Mouse (Mus musculus) liver, embryonic 13.5 days (tissue): Measurements from ENCODE around the gene Jmjd7. TPM values are rescaled to one million over a fixed set of nuclear protein-coding genes. Genes with fewer than 3 reads are reported as not detected.

ENCODE experiments used
- ATAC-seq: fragments of 200-750 bp; cut with Nextera tagmentation; 2 replicates; pipeline ENCODE4 v1.8.0; 2017; ENCODE audit warnings: low read depth, mild to moderate bottlenecking, moderate number of reproducible peaks, moderate library complexity
- DNase-seq: peaks from one replicate; pipeline ENCODE4 v3.0.0; 2022
- H3K27ac ChIP-seq: fragments of 300-500 bp; sonication (generic); 2 replicates; pipeline ENCODE4 v1.5.1; 2015; ENCODE audit warnings: moderate library complexity, mild to moderate bottlenecking, inconsistent platforms
- H3K27me3 ChIP-seq: fragments of 300-500 bp; sonication (generic); 2 replicates; pipeline ENCODE4 v1.6.1; 2015; ENCODE audit warnings: mild to moderate bottlenecking, inconsistent platforms
- H3K36me3 ChIP-seq: fragments of 300-500 bp; sonication (generic); 2 replicates; pipeline ENCODE4 v1.6.1; 2015; ENCODE audit warnings: mild to moderate bottlenecking, inconsistent platforms
- H3K4me1 ChIP-seq: fragments of 300-500 bp; sonication (generic); replicated peaks from 2 replicates; pipeline ENCODE4 v1.6.1; 2015; ENCODE audit warnings: inconsistent platforms
- H3K4me2 ChIP-seq: fragments of 300-500 bp; sonication (generic); 2 replicates; pipeline ENCODE4 v1.6.1; 2015; ENCODE audit warnings: inconsistent platforms, mild to moderate bottlenecking, moderate library complexity
- H3K4me3 ChIP-seq: fragments of 300-500 bp; sonication (generic); replicated peaks from 2 replicates; pipeline ENCODE4 v1.5.1; 2015; ENCODE audit warnings: mild to moderate bottlenecking, inconsistent platforms
- H3K9ac ChIP-seq: fragments of 300-500 bp; sonication (generic); 2 replicates; pipeline ENCODE4 v1.6.1; 2015; ENCODE audit warnings: mild to moderate bottlenecking, inconsistent platforms
- H3K9me3 ChIP-seq: fragments of 300-500 bp; sonication (generic); replicated peaks from 2 replicates; pipeline ENCODE4 v1.6.1; 2016; ENCODE audit warnings: inconsistent platforms
- WGBS: fragments of 180-500 bp; shearing (Covaris S2); methylation state at CpG from one replicate; pipeline ENCODE4 v1.1.7; 2015; ENCODE audit not compliant: insufficient replicate concordance; 5-methylcytosine and 5-hydroxymethylcytosine counted together
- polyA plus RNA-seq: library from polyadenylated mRNA; unstranded; fragments of >200 nt; fragmentation: Nextera tagmentation; extraction: Ambion mirVana; gene quantifications from 2 replicates; pipeline ENCODE4 v1.2.1, GENCODE M21; 2015

Jmjd7 gene
- polyA plus RNA-seq, 1 experiment from 2014 or later = 8.2 TPM

DNA sequence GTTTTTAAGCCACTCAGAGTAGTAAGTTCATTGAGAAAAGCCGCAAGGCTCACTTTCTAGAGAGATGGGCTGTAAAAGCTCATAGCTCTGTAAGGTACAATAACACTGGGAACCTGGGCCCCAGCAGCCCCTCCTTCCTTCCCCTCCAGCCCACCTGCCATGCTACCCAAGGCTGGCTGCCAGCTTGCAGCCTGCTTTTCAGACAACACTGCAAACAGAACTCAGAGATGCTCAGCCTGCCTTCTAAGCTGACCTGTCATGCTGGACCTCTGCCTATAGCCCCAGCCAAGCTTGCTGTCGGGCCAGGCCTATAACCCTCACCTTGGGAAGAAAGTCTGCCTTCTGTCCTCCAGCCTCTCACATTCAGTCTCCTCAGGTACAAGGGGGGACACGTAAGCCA, 17.4 kb downstream of the Jmjd7 start:
- no peak overlapping the region for H3K4me3 ChIP-seq
- peaks cover 4% of the 10 kb centered on the region; the same call in 1 of the 2 replicates for H3K27me3 ChIP-seq
- ATAC-seq (no peak), DNase-seq (no peak)
- whole genome bisulfite sequencing = 72% methylated on average over 3 of the region's 3 CpGs
- no peak overlapping the region for H3K27ac ChIP-seq
- peak overlapping the region; percentile 13; the same call in 1 of the 2 replicates for H3K9ac ChIP-seq
- H3K4me1 ChIP-seq = peaks cover 6% of the 10 kb centered on the region; the same call in 1 of the 2 replicates
- no peak overlapping the region for H3K4me2 ChIP-seq
- peaks cover 24% of the 10 kb centered on the region for H3K36me3 ChIP-seq
- no peaks in the 10 kb centered on the region for H3K9me3 ChIP-seq

DNA sequence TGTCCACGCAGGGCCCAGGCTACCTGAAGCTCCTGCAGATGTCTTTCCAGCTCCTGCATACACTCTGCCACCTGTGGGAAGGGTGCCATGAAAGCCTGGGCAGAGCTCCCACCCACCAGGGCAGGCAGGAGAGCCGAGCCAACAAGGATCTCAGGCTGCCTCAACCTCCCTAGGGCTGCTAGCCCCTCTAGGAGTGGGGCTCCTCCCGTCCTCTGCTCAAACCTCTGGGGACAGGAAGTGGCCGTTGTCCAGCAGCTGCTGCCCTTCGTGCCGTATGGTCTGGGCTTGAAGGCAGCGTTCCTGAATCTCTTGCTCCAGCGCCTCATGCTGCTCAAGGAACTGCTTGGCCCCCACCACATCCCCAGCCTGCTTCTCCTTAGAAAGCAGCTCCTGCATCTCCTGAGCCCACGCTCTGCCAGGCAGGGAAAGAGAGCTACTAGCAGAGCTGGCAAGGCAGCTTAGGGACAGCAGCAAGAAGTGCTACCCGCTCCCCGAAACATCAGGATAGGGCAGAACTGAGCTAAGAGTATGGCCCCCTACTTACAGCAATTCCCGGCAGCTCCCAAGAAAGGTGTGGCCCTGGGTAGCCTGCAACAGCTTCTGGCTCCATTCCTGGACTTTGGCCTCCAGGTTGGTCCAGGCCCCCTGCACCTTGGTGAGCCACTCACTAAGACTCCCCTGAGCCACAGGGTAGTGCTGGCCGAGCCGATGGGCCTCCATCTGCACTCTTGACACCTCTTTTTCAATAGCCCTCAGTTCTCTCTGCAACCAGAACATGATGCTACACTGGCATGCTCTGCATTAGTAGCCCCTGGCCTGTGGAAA, 19.4 kb downstream of the Jmjd7 start:
- H3K9me3 ChIP-seq = no peaks in the 10 kb centered on the region
- peaks cover 4% of the 10 kb centered on the region for H3K36me3 ChIP-seq
- DNase-seq (no peak), ATAC-seq (no peak)
- H3K27me3 ChIP-seq = peaks cover 4% of the 10 kb centered on the region; the same call in 1 of the 2 replicates
- 57% methylated on average over 14 of the region's 14 CpGs for WGBS
- no peak overlapping the region for H3K9ac ChIP-seq
- H3K4me2 ChIP-seq = no peak overlapping the region
- H3K27ac ChIP-seq = no peak overlapping the region
- H3K4me1 ChIP-seq = peaks cover 6% of the 10 kb centered on the region; the same call in 1 of the 2 replicates
- H3K4me3 ChIP-seq = no peak overlapping the region

DNA sequence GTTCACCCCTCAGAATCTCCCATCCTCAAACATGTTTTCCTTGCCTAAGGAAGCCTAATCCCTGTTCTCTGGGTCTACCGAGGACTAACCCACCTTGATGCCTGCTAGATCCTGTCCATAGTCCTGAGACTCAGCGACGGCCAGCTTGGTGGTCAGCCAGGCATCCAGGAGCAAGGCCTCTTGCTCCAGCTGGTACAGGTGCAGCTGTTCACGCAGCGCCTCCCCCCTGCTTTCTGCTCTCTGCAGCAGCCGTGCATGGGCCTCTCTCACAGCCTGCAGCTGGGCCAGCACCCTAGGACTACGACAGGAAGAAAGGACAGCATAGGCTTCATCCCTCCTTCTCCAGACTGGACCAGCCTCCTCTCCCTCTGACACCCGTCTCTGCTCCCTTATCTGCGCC, 20.9 kb downstream of the Jmjd7 start:
- H3K9me3 ChIP-seq = no peaks in the 10 kb centered on the region
- WGBS = 65% methylated on average over 9 of the region's 9 CpGs
- DNase-seq (no peak), ATAC-seq (no peak)
- no peaks in the 10 kb centered on the region for H3K36me3 ChIP-seq
- H3K4me3 ChIP-seq = no peak overlapping the region
- no peak overlapping the region for H3K27ac ChIP-seq
- H3K9ac ChIP-seq = no peak overlapping the region
- H3K4me2 ChIP-seq = no peak overlapping the region
- H3K27me3 ChIP-seq = peaks cover 4% of the 10 kb centered on the region; the same call in 1 of the 2 replicates
- H3K4me1 ChIP-seq = peaks cover 6% of the 10 kb centered on the region; the same call in 1 of the 2 replicates

DNA sequence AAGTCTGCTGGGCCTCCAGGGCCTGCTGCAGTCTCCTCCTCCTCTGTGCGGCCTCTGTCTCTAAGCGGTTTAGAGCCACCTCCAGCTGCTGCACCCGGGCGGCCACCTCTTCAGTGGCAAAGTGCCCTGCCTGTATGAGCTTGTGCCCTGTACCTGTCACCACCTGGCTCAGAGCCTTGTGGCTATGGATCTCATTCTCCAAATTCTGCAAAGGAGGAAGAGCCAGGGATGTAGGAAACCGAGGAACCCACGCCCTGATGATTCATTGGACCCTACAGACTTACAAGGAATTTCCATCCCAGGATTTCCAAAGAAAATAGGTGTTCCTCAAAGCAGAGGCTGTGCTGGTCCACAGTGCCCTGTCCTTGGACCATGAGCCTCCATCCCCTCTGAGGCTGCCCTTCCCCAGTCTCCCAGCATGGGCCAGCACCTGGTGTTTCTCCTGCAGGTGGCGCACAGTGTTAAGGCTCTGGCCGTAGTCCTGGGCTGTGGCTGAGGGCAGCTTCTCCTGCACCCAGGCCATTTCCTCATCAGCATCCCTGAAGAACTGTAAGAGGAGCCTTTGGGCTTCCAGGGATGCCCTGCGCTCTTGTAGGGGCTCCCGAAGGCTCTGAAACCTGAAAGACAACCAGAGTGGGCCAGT, 22.5 kb downstream of the Jmjd7 start:
- Histone ChIP-seq H3K9me3 (no peaks in the 10 kb centered on the region), H3K36me3 (no peaks in the 10 kb centered on the region), H3K4me1 (no peaks in the 10 kb centered on the region), H3K27me3 (peaks cover 4% of the 10 kb centered on the region; the same call in 1 of the 2 replicates), H3K4me3 (no peak overlapping the region), H3K27ac (no peak overlapping the region), H3K4me2 (no peak overlapping the region), H3K9ac (no peak overlapping the region)
- ATAC-seq (no peak), DNase-seq (no peak)
- 55% methylated on average over 10 of the region's 10 CpGs for WGBS

DNA sequence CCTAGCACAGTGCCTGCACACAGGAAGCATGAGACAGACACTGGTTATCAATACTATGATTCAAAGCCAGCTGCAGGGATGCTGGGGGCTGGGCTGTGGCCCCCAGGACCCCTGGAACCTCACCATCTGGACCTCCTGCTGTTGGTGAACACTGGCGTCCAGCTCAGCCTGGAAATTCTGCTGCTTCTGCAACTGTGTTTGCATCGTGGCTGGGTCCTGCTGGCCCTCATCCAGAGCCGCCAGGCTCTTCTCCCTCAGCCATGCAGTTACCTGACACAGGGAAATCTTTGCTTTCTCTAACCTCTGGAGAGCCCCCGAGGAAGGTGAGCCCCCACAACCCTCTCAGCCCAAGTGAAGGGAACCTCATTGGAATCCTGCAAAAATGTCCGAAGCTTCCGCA, 24.1 kb downstream of the Jmjd7 start:
- H3K27me3 ChIP-seq = peaks cover 4% of the 10 kb centered on the region; the same call in 1 of the 2 replicates
- no peak for ATAC-seq
- no peak for DNase-seq
- H3K27ac ChIP-seq = no peak overlapping the region
- 56% methylated on average over 6 of the region's 6 CpGs for WGBS
- no peak overlapping the region for H3K4me3 ChIP-seq
- H3K9me3 ChIP-seq = no peaks in the 10 kb centered on the region
- H3K4me1 ChIP-seq = no peaks in the 10 kb centered on the region
- H3K9ac ChIP-seq = no peak overlapping the region
- H3K36me3 ChIP-seq = no peaks in the 10 kb centered on the region
- no peak overlapping the region for H3K4me2 ChIP-seq

DNA sequence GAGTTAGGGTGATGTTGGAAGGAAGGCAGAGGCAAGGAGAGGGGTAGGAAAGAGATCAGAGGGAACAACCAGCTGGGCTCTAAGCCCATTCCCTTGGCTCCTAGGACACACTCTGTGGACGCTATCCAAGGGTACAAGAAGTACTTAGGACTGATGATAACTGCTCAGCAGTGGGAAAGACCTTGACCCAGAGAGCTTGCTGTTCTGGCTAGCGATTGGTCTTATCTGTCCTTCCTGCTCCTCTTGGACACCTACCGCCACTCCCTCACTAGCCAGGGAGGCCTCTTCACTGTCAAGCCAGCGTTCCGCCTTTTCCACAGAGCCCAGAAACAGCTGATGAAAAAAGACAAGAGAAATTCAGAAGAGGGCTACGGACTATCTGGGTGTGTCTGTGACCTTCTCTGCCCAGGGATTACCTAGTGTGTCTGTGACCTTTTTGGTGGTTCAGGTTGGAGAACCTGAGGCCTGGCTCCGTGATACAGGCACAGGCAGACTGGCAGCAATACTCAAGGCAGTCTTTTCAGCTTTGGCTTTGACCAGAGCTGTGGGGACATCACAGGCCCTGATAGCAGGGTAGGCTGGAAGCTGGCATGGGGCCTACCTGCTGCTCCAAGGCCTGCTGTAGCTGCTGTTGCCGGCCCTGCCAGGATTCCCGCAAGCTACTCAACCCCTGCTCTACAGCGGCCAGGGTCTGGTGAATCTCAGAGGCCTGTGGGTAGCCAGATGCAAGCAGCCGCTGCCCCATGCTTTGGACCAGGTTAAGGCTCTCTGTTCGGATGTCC, 27.7 kb downstream of the Jmjd7 start:
- Histone ChIP-seq H3K9ac (no peak overlapping the region), H3K9me3 (no peaks in the 10 kb centered on the region), H3K4me3 (no peak overlapping the region), H3K4me2 (no peak overlapping the region), H3K4me1 (no peaks in the 10 kb centered on the region), H3K27me3 (peaks cover 4% of the 10 kb centered on the region; the same call in 1 of the 2 replicates), H3K27ac (no peak overlapping the region), H3K36me3 (no peaks in the 10 kb centered on the region)
- no peak for ATAC-seq
- WGBS = 71% methylated on average over 12 of the region's 12 CpGs
- DNase-seq = no peak

DNA sequence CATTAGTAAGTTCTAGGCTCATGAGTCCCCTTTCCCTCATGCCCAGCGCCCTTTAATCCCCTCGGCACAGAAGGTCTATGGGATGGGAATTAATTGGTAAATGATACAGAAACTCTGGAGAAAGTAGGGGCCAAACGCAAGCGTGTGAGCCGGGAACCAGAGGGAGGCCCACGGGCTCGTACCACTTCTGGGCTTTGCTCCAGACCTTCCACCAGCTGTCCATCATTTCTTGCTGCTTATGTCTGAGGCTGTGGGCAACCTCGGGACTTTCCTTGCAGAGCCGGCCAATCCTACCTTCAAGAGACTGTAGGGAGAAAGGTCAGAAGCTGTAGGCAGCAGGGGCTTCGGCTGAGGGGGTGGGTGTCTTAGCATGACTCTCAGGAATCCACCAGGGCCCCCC, 28.6 kb downstream of the Jmjd7 start:
- Histone ChIP-seq H3K27me3 (peaks cover 4% of the 10 kb centered on the region; the same call in 1 of the 2 replicates), H3K4me1 (no peaks in the 10 kb centered on the region), H3K9me3 (no peaks in the 10 kb centered on the region), H3K9ac (no peak overlapping the region), H3K36me3 (no peaks in the 10 kb centered on the region), H3K4me2 (no peak overlapping the region), H3K4me3 (no peak overlapping the region), H3K27ac (no peak overlapping the region)
- 70% methylated on average over 10 of the region's 10 CpGs for WGBS
- DNase-seq (no peak), ATAC-seq (no peak)

DNA sequence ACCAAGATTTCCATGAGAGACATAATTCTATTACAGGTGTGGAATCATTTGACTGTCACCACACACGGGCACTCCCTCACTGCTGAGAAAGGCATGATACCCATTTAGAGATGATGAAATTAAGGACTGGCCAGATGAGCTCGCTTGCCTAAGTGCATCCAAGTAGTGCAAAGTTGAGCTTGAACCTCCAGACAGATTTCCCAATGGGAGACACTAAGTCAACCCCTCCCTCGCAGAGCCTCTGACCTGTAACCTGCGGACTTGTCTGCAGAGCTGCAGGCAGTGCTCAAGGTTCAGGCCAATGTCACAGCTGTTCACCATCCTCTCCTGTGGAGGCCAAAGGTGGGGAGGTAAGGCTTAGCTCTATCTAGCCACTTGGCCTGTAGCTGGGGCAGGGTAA, 31.5 kb downstream of the Jmjd7 start:
- 68% methylated on average over 4 of the region's 4 CpGs for WGBS
- ATAC-seq (no peak), DNase-seq (no peak)
- H3K27me3 ChIP-seq = peaks cover 4% of the 10 kb centered on the region; the same call in 1 of the 2 replicates
- H3K9ac ChIP-seq = no peak overlapping the region
- no peaks in the 10 kb centered on the region for H3K9me3 ChIP-seq
- H3K36me3 ChIP-seq = no peaks in the 10 kb centered on the region
- no peaks in the 10 kb centered on the region for H3K4me1 ChIP-seq
- H3K4me3 ChIP-seq = no peak overlapping the region
- H3K27ac ChIP-seq = no peak overlapping the region
- H3K4me2 ChIP-seq = no peak overlapping the region

DNA sequence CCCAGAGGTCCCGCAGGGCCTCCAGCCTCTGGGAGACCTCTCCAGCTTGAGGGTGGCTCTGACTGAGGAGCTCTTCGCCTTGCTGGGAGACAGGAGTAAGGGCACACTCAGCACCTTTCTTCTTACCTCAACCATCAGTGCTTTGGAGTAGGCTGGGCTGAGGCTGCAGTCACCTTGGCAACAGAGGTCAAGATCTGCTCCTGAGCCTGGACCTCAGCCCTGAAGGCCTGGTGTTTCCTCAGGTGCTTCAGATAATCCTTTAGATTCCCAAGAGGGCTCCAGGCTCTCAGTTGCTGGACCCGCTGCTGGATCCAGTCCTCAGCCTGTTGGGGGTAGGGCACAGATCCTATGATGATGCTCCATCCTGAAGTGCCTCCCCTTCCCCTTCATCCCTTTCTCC, 32.2 kb downstream of the Jmjd7 start:
- ATAC-seq (no peak), DNase-seq (no peak)
- Histone ChIP-seq H3K9me3 (no peaks in the 10 kb centered on the region), H3K9ac (no peak overlapping the region), H3K4me2 (no peak overlapping the region), H3K27ac (no peak overlapping the region), H3K36me3 (no peaks in the 10 kb centered on the region), H3K27me3 (peaks cover 4% of the 10 kb centered on the region; the same call in 1 of the 2 replicates), H3K4me1 (no peaks in the 10 kb centered on the region), H3K4me3 (no peak overlapping the region)
- WGBS = 57% methylated on average over 3 of the region's 3 CpGs

DNA sequence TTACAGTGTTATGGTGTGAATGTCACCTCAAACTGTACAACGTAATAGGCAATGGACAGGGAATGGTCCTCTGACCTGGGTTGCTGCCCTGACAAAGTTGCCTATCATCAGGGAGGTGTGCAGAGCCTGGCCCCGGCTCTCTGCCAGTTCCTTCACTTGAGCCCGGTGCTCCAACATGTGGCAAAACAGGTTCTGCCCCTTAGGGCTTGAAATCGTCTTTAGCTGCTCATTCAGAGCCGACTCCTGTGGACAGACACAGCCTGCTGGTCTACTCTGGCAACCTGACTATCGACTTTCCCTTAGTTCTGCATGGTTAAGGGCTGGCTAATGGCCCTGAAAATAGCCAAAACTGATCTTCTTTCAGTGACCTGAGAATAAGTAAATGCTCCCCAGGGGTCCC, 32.9 kb downstream of the Jmjd7 start:
- no peak for DNase-seq
- WGBS = 54% methylated on average over 6 of the region's 6 CpGs
- H3K27ac ChIP-seq = no peak overlapping the region

DNA sequence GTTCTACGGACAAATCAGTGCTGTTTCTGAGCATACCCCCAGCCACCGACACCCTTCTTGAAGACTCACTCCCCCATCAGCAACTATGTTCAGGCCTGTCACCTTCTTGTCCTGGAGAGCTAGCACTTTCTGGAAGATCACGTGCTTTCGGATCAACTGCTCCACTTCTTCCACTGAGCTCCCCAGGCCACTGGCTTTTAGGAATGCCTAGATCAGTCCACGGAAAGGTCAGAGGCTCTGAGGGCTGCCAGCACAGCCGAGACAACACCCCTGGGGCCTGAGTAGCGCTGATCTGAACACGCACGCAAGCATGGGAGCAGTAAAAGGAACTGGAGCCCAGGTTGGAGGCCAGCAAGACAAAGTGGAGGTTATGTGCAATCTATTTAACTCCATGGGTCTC, 33.4 kb downstream of the Jmjd7 start:
- no peak for ATAC-seq
- Histone ChIP-seq H3K4me2 (no peak overlapping the region), H3K27ac (no peak overlapping the region), H3K36me3 (no peaks in the 10 kb centered on the region), H3K9me3 (no peaks in the 10 kb centered on the region), H3K4me3 (no peak overlapping the region), H3K4me1 (no peaks in the 10 kb centered on the region), H3K9ac (no peak overlapping the region), H3K27me3 (peaks cover 4% of the 10 kb centered on the region; the same call in 1 of the 2 replicates)
- 70% methylated on average over 9 of the region's 9 CpGs for WGBS
- no peak for DNase-seq

More for the DNA sequence above, 32.9 kb downstream of the Jmjd7 start:
- H3K27me3 ChIP-seq = peaks cover 4% of the 10 kb centered on the region; the same call in 1 of the 2 replicates
- no peaks in the 10 kb centered on the region for H3K4me1 ChIP-seq
- no peaks in the 10 kb centered on the region for H3K36me3 ChIP-seq
- H3K4me3 ChIP-seq = no peak overlapping the region
- H3K9ac ChIP-seq = no peak overlapping the region
- H3K9me3 ChIP-seq = no peaks in the 10 kb centered on the region
- H3K4me2 ChIP-seq = no peak overlapping the region
- ATAC-seq = no peak
